Mouse (Mus musculus) frontal cortex, adult (tissue): ENCODE results near the gene Nptx1.

Experiments
- ATAC-seq: cut with Nextera tagmentation; 2 replicates; pipeline ENCODE4 v1.9.2; 2017; ENCODE audit warnings: mild to moderate bottlenecking, moderate library complexity, mixed read lengths; ENCODE audit not compliant: low TSS enrichment

The Nptx1 gene

GRCm38 (mm10) chr11:119491690-119492087 lies 55.9 kb downstream of the Nptx1 start:
- ATAC-seq = no peak

GRCm38 (mm10) chr11:119490861-119491689 lies 56.5 kb downstream of the Nptx1 start, which contains the start of gene Endov:
TSS of gene Endov (plus strand) at chr11:119491347.
- peak; percentile 99 for ATAC-seq
